Mouse (Mus musculus): ENCODE data around the gene Kdm4a.

DNA sequence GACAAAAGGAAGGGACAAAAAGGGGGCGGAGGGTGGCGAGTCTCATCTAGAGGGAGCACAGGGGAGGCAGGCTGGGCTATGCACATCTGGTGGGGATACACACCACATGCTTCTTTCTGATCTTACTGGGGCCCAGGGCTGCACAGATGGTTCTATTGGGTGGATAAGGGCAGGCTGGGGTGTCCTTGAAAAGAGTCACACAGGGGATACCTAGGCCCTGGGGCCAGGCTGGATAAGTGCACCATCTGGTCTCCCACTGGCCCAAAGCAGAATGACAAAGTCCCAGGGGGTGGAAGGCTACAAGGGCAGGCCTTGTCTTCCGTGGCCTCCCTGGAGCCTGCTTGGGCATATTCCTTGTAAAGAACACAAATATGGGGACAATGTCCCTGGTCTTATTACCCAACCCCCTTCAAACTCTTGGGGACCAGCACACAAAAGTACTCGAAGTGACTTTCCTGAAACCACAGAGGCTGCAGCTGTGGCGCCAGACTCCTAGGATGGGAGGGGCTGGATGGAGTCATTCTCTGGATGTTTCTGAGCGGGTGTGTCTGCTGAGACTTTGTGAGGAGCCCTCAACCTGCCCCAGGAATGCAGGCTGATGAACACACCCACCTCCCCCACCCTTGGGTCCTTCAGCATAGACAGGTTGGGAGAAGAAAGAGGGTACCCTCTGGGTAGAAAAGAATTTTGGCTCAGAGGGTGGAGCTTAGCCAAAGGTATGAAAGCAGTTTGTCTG is 49.4 kb upstream of the Kdm4a start:
- TF ChIP-seq GATA1 (IDR thresholded peaks at IDR 0.05; ENCODE audit: borderline replicate concordance, low read length) (no peak), FLI1 (IDR thresholded peaks at IDR 0.05; ENCODE audit: low read length) (no peak)
